ENCODE assay signal across 14 mouse cellular contexts in genomic region chr4:38381916-38382315, GRCm38 (mm10).
"Had no signal": no experiment of that assay in that cellular context is flagged by ENCODE, and none has a peak within 500 bp of the region (broad histone marks: within the 10 kb centered on the region; RNA-seq: fewer than 3 reads in every experiment).

No protein-coding gene starts in this region.

- DNase-seq: kidney, adult 2 months; kidney, postnatal 10 days; kidney, postnatal 36 days; layer of hippocampus, adult 9-11 months; liver; lung, adult 18-20 months; lung, postnatal 10 days; lung, postnatal 4 days; right cerebral cortex, adult 18-20 months; right cerebral cortex, postnatal 14 days; spleen, adult 18-20 months; thymus, postnatal 36 days had no signal

- ATAC-seq: liver, embryonic 12.5 days; midbrain, embryonic 15.5 days had no signal
